Mouse (Mus musculus) CH12.LX (cell line): ENCODE measurements around the gene Fut11.

Source experiments
- CHD2 ChIP-seq: IDR thresholded peaks from 2 replicates; pipeline ENCODE4 v1.6.1; 2011; ENCODE audit warnings: low read length, improper control_type of control experiment
- CTCF ChIP-seq, 2 experiments: IDR thresholded peaks in 1 of 2; conservative IDR thresholded peaks in 1 of 2; 2 replicates each; pipeline ENCODE4 v1.5.1; 2011 to 2012; ENCODE audit warnings: low read depth in 2 of 2, low read length in 2 of 2, improper control_type of control experiment in 1 of 2, inconsistent platforms in 1 of 2, mild to moderate bottlenecking in 1 of 2, moderate library complexity in 1 of 2
- E2F4 ChIP-seq: IDR thresholded peaks from 2 replicates; pipeline ENCODE4 v1.6.1; 2011; ENCODE audit warnings: low read depth, low read length, improper control_type of control experiment; ENCODE audit not compliant: insufficient replicate concordance
- HCFC1 ChIP-seq: IDR thresholded peaks from 2 replicates; pipeline ENCODE4 v1.6.1; 2012; ENCODE audit warnings: low read depth, mild to moderate bottlenecking, inconsistent platforms, low read length, improper control_type of control experiment
- ZNF384 ChIP-seq: IDR thresholded peaks from 2 replicates; pipeline ENCODE4 v1.6.1; 2012; ENCODE audit warnings: low read depth, low read length, improper control_type of control experiment, inconsistent platforms

- TF ChIP-seq ZNF384: no peak
- no peak for TF ChIP-seq CTCF (conservative IDR thresholded peaks at IDR 0.05 in 1 of 2, IDR thresholded peaks at IDR 0.05 in 1 of 2; ENCODE audit: low read depth in 2 of 2, low read length in 2 of 2)
- no peak for TF ChIP-seq CHD2
- no peak for TF ChIP-seq HCFC1
- TF ChIP-seq E2F4: no peak
These were observed 54.8 kb downstream of the Fut11 start for GRCm38 (mm10) chr14:20749494-20750051.
